In the genomic region with DNA sequence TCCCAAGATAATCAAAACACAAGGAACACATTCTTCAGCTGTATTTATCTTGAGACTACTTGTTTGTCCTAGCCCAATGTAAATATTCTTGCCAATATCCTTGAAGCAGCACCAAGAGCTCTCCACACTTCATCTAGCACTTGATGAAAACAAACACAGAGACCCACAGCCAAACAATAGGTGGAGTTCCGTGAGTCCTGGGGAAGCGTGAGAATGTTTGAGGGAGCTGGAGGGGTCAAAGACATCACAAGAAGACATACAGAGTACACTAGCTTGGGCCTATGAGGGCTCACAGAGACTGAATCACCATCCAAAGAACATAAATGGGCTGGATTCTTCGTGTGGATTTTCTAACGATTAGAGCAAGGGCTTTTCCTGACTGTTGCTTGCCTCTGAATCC, we compare ENCODE assay signal across 26 mouse cellular contexts.
DNase-seq lines count a peak whose midpoint lies in the region; ATAC-seq and TF ChIP-seq lines count a peak whose summit lies in the region.
"Had no signal": no experiment of that assay in that cellular context is flagged by ENCODE, and none has a peak within 500 bp of the region (broad histone marks: within the 10 kb centered on the region; RNA-seq: fewer than 3 reads in every experiment).

No protein-coding gene starts in this region.

- H3K27me3 ChIP-seq in lung, embryonic 14.5 days (ENCODE audit: insufficient read depth, low read length), result no peaks in the 10 kb centered on the region
- H3K27me3 ChIP-seq in lung, embryonic 16.5 days (ENCODE audit: control insufficient read depth, insufficient read depth, low read depth, low read length), result no peaks in the 10 kb centered on the region
- H3K27me3 ChIP-seq: CH12.LX; embryonic facial prominence, embryonic 12.5 days; forebrain, embryonic 13.5 days; forebrain, embryonic 15.5 days; Patski had no signal

- no peaks in the 10 kb centered on the region for H3K9me3 ChIP-seq in lung, embryonic 14.5 days (ENCODE audit: low read depth, low read length)
- H3K9me3 ChIP-seq in lung, embryonic 16.5 days (ENCODE audit: control insufficient read depth, low read length), result no peaks in the 10 kb centered on the region
- H3K9me3 ChIP-seq: embryonic facial prominence, embryonic 10.5 days; embryonic facial prominence, embryonic 12.5 days; forebrain, embryonic 13.5 days; forebrain, embryonic 15.5 days; G1E had no signal

- WGBS in lung, embryonic 14.5 days, result 33% methylated on average over 4 of the region's 4 CpGs
- WGBS in lung, embryonic 16.5 days, result 33% methylated on average over 4 of the region's 4 CpGs

- TF ChIP-seq CTCF in lung, embryonic 14.5 days (IDR thresholded peaks at IDR 0.05; ENCODE audit: low read depth), result no peak

- H3K4me2 ChIP-seq in lung, embryonic 14.5 days, result no peak overlapping the region
- H3K4me2 ChIP-seq in lung, embryonic 16.5 days (ENCODE audit: low read depth, low read length), result no peak overlapping the region
- H3K4me2 ChIP-seq: embryonic facial prominence, embryonic 12.5 days; forebrain, embryonic 13.5 days; forebrain, embryonic 15.5 days had no signal

- peak; percentile 80; the same call in 1 of the 2 replicates for ATAC-seq in lung, embryonic 14.5 days (ENCODE audit: insufficient read depth)
- peak; percentile 52; the same call in 1 of the 2 replicates for ATAC-seq in lung, embryonic 16.5 days (ENCODE audit: low read depth)
- ATAC-seq: activated CD4-positive, CD25-positive, alpha-beta regulatory T cell, adult 4 months; CD4-positive, CD25-positive, alpha-beta regulatory T cell, adult 4 months; forebrain, embryonic 13.5 days; forebrain, embryonic 15.5 days; forebrain, postnatal 0 days; Patski had no signal

- no peak overlapping the region for H3K27ac ChIP-seq in lung, embryonic 14.5 days (ENCODE audit: low read depth)
- no peak overlapping the region for H3K27ac ChIP-seq in lung, embryonic 16.5 days (ENCODE audit: low read length)
- H3K27ac ChIP-seq: embryonic facial prominence, embryonic 10.5 days; embryonic facial prominence, embryonic 12.5 days; forebrain, embryonic 13.5 days; forebrain, embryonic 15.5 days had no signal

- no peak overlapping the region for H3K4me3 ChIP-seq in lung, embryonic 14.5 days (ENCODE audit: low read depth, low read length)
- H3K4me3 ChIP-seq in lung, embryonic 16.5 days (ENCODE audit: low read length), result no peak overlapping the region
- H3K4me3 ChIP-seq: embryonic facial prominence, embryonic 10.5 days; embryonic facial prominence, embryonic 12.5 days; forebrain, embryonic 13.5 days; forebrain, embryonic 15.5 days had no signal

- H3K36me3 ChIP-seq in lung, embryonic 14.5 days (ENCODE audit: insufficient read depth), result no peaks in the 10 kb centered on the region
- no peaks in the 10 kb centered on the region for H3K36me3 ChIP-seq in lung, embryonic 16.5 days (ENCODE audit: control insufficient read depth, insufficient read depth, low read length)
- H3K36me3 ChIP-seq: embryonic facial prominence, embryonic 10.5 days; embryonic facial prominence, embryonic 12.5 days; forebrain, embryonic 15.5 days; G1E had no signal

- peak; percentile 9 for DNase-seq in embryo, embryonic 10.5 days (ENCODE audit: low spot score)
- no peak for DNase-seq in embryo, embryonic 9.5 days (ENCODE audit: extremely low spot score)
- peak; percentile 30 for DNase-seq in lung, embryonic 14.5 days
- DNase-seq in lung, adult 18-20 months, result no peak
- no peak for DNase-seq in lung, postnatal 10 days
- DNase-seq: adrenal gland, adult 8-10 months; adrenal gland, postnatal 14 days; adrenal gland, postnatal 36 days; B cell, adult 2 months; cerebellum, adult 11-12 months; cerebellum, adult 2 months; cerebellum, adult 9-10 months; cerebellum, postnatal 10 days; cerebellum, postnatal 25 days; embryo, embryonic 11 days; forebrain, postnatal 0 days had no signal

- no peaks in the 10 kb centered on the region for H3K4me1 ChIP-seq in lung, embryonic 14.5 days (ENCODE audit: insufficient read depth)
- H3K4me1 ChIP-seq in lung, embryonic 16.5 days (replicated peaks; ENCODE audit: control insufficient read depth, insufficient read depth, low read length), result no peaks in the 10 kb centered on the region
- H3K4me1 ChIP-seq: embryonic facial prominence, embryonic 10.5 days; embryonic facial prominence, embryonic 12.5 days; forebrain, embryonic 13.5 days; forebrain, embryonic 15.5 days had no signal

- H3K9ac ChIP-seq in lung, embryonic 14.5 days, result no peak overlapping the region
- no peak overlapping the region for H3K9ac ChIP-seq in lung, embryonic 16.5 days (ENCODE audit: low read length)
- H3K9ac ChIP-seq: embryonic facial prominence, embryonic 12.5 days; forebrain, embryonic 13.5 days; forebrain, embryonic 15.5 days; forebrain, postnatal 0 days had no signal

Comparison
In these comparisons a context has a peak if more than half of its experiments do, and no peak if none do; other contexts are left out.
1. DNase-seq: peak in embryo, embryonic 10.5 days (single experiment) and lung, embryonic 14.5 days (single experiment); none in embryo, embryonic 9.5 days (single experiment), lung, adult 18-20 months (0 of 2) and lung, postnatal 10 days (single experiment).